Mouse (Mus musculus) urinary bladder, postnatal 36 days (tissue): ENCODE measurements around the gene Il17rd.

ENCODE experiments used
- DNase-seq, 2 experiments: peaks; one replicate each; pipeline ENCODE4 v3.0.0; 2022; ENCODE audit warnings: low spot score in 2 of 2, mixed read lengths in 1 of 2

The Il17rd gene

GRCm38 (mm10) chr14:27044967-27045361 is 6.2 kb downstream of the Il17rd start:
- no peak for DNase-seq

GRCm38 (mm10) chr14:27048231-27048956 is 9.7 kb downstream of the Il17rd start:
- no peak for DNase-seq

- no peak for DNase-seq
These were observed 11.3 kb downstream of the Il17rd start for GRCm38 (mm10) chr14:27050043-27050442.

- no peak for DNase-seq
These were observed 12.1 kb downstream of the Il17rd start for GRCm38 (mm10) chr14:27050560-27051510.

- no peak for DNase-seq
These were observed 12.8 kb downstream of the Il17rd start for GRCm38 (mm10) chr14:27051511-27051895.

- no peak for DNase-seq
These were observed 19.9 kb downstream of the Il17rd start for GRCm38 (mm10) chr14:27058535-27059223.

GRCm38 (mm10) chr14:27059224-27059558 is 20.4 kb downstream of the Il17rd start:
- DNase-seq: no peak

GRCm38 (mm10) chr14:27063338-27063737 is 24.6 kb downstream of the Il17rd start:
- DNase-seq: no peak

- DNase-seq: no peak
These were observed 27.6 kb downstream of the Il17rd start for GRCm38 (mm10) chr14:27066171-27066929.

- no peak for DNase-seq
These were observed 29.1 kb downstream of the Il17rd start for GRCm38 (mm10) chr14:27067866-27068271.

GRCm38 (mm10) chr14:27069434-27070097 is 30.8 kb downstream of the Il17rd start:
- DNase-seq: no peak

GRCm38 (mm10) chr14:27070128-27070527 is 31.4 kb downstream of the Il17rd start:
- no peak for DNase-seq

- no peak for DNase-seq
These were observed 32.0 kb downstream of the Il17rd start for GRCm38 (mm10) chr14:27070758-27071157.

GRCm38 (mm10) chr14:27071985-27072384 is 33.2 kb downstream of the Il17rd start:
- DNase-seq: peak; percentile 10 to 48

- no peak for DNase-seq
These were observed 36.3 kb downstream of the Il17rd start for GRCm38 (mm10) chr14:27075084-27075483.

GRCm38 (mm10) chr14:27075909-27076521 is 37.3 kb downstream of the Il17rd start:
- no peak for DNase-seq

- no peak for DNase-seq
These were observed 37.8 kb downstream of the Il17rd start for GRCm38 (mm10) chr14:27076522-27076920.

- DNase-seq: no peak
These were observed 43.0 kb downstream of the Il17rd start for GRCm38 (mm10) chr14:27081536-27082275.

- DNase-seq: no peak
These were observed 46.7 kb downstream of the Il17rd start for GRCm38 (mm10) chr14:27085471-27085870.

- DNase-seq: no peak
These were observed 47.3 kb downstream of the Il17rd start for GRCm38 (mm10) chr14:27085999-27086398.
